Mouse (Mus musculus) heart, adult 2 months (tissue): ENCODE data around the gene Tnfaip8l2.

Experiments used
- CTCF ChIP-seq: fragments of 200-600 bp; IDR thresholded peaks from 2 replicates; pipeline ENCODE4 v1.8.1; 2022; ENCODE audit warnings: antibody characterized with exemption, mild to moderate bottlenecking, moderate library complexity
- EP300 ChIP-seq: fragments of 200-500 bp; IDR thresholded peaks from 2 replicates; pipeline ENCODE4 v1.6.1; 2011; ENCODE audit warnings: low read depth, low read length, control low read depth; ENCODE audit not compliant: insufficient read depth
- POLR2A ChIP-seq: fragments of 200-500 bp; IDR thresholded peaks from 2 replicates; pipeline ENCODE4 v1.6.1; 2011; ENCODE audit warnings: mild to moderate bottlenecking, low read depth, low read length, control low read depth; ENCODE audit not compliant: insufficient read depth

GRCm38 (mm10) chr3:95124972-95125371 lies 17.2 kb downstream of the Tnfaip8l2 start:
- no peak for TF ChIP-seq POLR2A
- TF ChIP-seq EP300, result no peak
- no peak for TF ChIP-seq CTCF
